Mouse (Mus musculus): Measurements from ENCODE around the gene Myo3b.

The Myo3b gene

DNA sequence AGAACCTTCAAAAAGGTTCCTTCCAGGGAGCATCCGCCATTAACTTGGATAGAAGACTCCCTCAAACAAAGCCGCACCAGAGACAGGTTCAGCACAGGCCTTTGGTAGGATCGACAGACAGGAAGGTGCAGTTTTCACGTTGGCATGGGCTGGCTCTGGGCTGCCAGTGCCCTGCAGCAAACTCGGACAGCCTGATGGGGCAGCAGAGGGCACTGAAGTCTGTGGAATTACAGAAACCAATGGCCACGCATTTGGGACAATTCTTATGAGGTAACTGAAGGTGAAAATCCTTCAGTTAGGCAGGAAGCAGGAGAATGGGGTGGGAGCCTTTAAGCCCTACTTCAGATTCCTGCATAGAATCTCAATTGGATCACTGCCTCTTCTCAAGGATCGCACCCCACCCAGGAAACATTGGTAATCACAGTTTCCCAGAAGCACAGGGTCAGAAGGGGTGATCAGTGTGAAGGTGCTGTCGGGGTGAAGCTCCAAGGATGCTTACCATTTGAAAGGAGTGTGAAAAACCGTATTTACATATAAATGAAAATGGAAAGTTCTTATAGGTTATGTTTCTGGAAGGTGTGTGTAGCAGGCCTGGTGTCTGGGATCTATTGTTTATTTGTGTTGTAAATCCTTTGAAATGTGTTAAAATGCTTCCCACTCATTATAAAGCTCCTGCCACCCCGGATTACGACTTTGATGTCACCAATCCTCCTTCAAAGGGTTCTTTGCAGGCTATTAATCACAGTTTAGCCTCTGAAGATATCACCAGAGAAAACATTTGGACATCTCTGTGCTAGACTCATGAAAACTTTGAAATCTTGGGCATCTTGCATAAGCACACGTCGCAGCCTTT, 239.7 kb downstream of the Myo3b start:
- DNase-seq (ENCODE audit: low spot score in 2 of 2) = no peak

GRCm38 (mm10) chr2:70284109-70284508, 245.2 kb downstream of the Myo3b start:
- DNase-seq (ENCODE audit: low spot score in 2 of 2) = no peak

- no peak for DNase-seq (ENCODE audit: low spot score in 2 of 2)
These were observed 252.1 kb downstream of the Myo3b start for GRCm38 (mm10) chr2:70291063-70291462.

- no peak for DNase-seq (ENCODE audit: low spot score in 2 of 2)
These were observed 253.8 kb downstream of the Myo3b start for GRCm38 (mm10) chr2:70292776-70293175.

GRCm38 (mm10) chr2:70302905-70303304, 264.0 kb downstream of the Myo3b start:
- no peak for DNase-seq (ENCODE audit: low spot score in 2 of 2)

DNA sequence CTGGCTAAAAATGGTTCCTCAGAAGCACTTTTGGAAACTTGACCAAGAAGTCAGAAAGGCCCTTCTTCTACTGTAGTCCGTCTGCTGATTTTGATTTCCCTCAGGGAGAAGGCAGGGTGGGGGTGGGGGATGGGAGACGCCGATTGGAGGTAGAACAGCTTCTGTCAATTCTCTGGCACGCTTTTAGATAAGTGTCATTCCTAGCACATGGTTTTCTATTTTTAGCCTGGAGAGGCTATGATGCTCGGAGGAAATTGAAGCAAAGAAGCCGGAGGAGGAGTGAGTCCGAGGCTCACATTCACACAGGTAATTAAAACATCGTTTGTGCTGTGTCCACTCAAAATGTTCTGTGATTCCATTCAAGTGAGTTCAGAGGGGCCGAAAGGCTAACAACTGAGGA, 276.2 kb downstream of the Myo3b start:
- DNase-seq (ENCODE audit: low spot score in 2 of 2) = no peak

DNA sequence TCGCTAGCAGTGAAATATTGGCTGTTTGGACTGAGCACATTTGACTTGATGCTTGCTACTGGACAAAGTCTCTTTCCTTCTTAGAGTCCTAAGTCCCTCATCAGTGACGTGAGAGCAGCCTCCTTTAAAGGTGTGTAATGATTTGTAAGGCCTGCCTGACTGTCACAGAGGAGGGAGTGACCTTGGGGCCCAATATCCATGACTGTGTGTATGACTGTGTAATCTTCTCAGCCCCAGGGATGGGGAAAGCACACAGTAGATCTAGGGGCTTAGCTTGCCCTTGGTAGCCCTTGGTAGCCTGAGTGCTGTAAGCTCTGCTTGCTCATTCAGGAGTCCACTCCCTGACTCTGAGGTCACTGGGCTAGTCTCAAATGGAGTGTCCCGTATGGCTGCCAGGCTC, 276.8 kb downstream of the Myo3b start:
- no peak for DNase-seq (ENCODE audit: low spot score in 2 of 2)

- no peak for DNase-seq (ENCODE audit: low spot score in 2 of 2)
These were observed 278.9 kb downstream of the Myo3b start for GRCm38 (mm10) chr2:70317850-70318249.

DNA sequence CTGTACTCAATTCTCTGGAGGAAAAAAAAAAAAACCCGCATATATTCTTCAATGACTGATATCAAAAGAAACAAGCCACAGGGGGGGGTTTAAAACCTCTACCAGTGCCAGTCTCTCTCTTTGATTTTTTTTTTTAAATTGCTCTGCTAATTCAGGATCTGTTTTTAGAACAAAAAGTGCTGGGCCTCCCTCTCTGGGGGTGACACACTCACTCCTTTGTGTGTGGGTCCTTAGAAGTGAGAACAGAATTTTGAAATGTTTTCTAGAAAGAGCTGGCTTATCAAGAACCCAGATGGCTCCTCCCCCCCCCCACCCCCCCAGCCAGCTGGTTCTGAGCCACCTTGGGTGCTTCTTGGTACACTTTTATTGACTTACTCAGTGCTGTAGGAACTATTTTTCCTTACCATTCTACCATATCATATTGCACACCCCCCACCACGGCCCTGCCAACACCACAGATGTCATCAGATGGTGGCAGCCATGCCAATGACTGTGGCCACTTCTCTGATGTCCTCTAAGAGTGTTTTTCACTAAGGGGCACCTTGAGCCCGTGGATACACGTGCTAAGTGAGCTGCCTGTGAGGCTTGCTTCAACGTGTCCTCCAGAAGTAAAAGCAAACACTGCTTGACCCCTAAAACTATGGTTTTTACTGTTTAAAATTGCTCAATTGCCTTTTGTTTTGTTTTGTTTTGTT, 280.1 kb downstream of the Myo3b start:
- no peak for DNase-seq (ENCODE audit: low spot score in 2 of 2)

DNA sequence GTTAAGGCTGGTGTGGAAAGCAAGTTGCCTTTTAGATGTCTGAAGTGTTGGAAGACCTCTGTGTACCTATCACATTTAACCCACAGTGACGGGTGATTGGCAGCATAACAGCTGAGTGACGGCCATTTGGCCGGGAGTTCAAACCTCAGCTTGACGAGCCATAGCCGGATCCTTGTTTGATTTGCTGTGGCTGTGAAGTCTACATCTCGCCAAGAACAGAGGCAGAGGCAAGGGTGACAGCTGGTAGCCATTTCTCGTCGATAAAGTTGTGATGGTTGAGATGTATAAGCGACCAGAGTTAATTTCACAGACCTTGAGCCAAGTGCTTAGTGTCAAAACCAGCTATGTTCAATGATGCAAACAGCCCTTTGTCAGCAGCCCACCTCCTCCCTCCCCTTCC, 283.8 kb downstream of the Myo3b start:
- DNase-seq (ENCODE audit: low spot score in 2 of 2) = no peak

- DNase-seq (ENCODE audit: low spot score in 2 of 2) = no peak
These were observed 288.7 kb downstream of the Myo3b start for GRCm38 (mm10) chr2:70327602-70328001.

- DNase-seq (ENCODE audit: low spot score in 2 of 2) = no peak
These were observed 294.0 kb downstream of the Myo3b start for GRCm38 (mm10) chr2:70332905-70333304.

DNA sequence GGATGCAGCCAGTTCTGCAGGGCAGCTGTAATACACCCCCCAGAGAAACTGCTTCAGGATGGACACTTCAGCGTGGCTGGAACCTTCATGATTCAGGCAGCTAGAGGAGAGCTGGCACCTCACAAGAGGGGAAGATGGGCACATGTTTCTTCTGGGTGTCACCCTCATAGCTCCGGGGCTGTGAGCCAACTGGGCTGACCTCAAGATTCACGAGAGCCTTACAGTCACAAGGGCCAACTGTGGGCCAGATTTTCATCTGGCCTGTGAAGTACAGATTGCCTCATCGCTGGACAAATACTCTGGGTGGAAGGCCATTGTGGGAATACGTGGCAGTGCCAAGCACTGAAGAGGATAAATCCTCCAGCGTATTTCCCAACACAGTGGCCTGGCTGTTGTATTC, 294.6 kb downstream of the Myo3b start:
- DNase-seq (ENCODE audit: low spot score in 2 of 2) = no peak

DNA sequence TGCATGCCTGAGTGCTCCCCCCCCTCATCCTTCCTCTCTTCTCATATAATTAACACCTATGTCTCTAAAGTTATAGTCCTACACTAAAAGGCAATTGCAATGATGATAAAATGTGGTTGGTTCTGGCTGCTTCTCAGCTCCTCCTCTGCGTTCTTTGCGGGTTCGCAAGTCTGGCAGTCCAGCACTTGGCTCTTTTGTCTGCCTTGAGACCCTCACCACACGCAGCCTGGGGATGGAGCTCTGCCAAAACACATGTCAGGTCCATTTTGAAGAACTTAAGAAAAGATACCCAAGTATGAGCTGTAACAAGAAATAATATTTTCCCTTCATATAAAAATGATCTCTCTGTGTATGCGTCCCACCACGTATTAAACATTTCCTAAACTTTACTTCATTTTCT, 297.6 kb downstream of the Myo3b start:
- no peak for DNase-seq (ENCODE audit: low spot score in 2 of 2)

DNA sequence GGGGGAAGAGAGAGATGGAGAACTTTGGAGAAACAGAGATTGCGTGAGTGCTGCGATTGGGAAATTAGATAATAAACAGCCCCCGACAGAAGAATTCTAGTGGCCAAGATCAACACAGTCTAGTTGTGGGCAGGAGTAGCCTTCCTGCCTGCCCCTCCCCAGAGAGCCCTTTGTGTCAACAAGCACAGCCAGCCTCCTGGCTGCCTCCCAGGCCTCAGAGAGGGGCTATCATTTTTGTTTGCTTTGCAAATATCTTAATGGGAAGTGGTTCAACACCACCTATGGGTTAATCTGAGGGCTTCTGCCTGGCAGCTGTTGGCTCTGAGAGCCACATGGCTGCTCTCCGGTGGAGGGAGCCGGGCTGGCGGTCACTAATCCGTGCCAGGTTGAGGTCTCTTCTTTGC, 298.3 kb downstream of the Myo3b start:
- no peak for DNase-seq (ENCODE audit: low spot score in 2 of 2)

GRCm38 (mm10) chr2:70337869-70338268, 298.9 kb downstream of the Myo3b start:
- DNase-seq (ENCODE audit: low spot score in 2 of 2) = no peak

DNA sequence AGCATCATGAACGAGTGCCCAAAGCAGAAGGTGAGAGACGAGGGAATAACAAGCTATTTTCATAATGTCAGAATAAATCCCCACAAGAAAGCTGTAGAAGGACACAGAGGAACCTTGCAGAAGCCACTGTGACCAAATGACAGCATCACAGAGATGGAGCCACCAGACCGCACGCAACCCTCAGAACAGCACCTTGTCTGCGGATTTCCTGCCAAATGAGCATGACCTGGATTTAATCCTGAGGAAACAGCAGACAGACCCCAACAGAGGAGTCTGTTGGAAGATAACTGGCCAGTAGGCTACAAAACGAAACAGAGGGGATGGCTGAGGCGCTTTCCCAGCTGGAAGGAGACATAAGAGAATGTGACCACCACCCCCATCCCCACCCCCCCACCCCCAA, 300.1 kb downstream of the Myo3b start:
- DNase-seq (ENCODE audit: low spot score in 2 of 2) = no peak

DNA sequence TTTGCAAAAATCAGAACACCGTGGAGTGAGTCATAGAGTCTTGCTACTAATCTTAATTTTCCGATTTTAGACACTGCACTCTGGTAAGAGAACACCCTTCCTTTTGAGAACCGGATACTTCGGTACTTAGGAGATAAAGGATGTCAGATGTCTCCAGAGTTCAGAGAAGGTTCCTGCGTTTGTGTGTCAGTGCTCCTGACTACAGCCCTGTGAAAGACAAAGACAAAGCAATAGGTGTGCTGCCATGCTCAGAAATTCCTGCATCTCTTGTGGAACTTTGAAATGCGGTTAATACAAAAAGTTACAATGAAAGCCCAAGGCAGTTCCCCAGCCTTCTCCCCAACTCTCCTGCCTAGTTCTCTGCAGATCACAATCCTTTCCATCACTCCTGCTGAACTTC, 300.6 kb downstream of the Myo3b start:
- DNase-seq (ENCODE audit: low spot score in 2 of 2) = no peak

DNA sequence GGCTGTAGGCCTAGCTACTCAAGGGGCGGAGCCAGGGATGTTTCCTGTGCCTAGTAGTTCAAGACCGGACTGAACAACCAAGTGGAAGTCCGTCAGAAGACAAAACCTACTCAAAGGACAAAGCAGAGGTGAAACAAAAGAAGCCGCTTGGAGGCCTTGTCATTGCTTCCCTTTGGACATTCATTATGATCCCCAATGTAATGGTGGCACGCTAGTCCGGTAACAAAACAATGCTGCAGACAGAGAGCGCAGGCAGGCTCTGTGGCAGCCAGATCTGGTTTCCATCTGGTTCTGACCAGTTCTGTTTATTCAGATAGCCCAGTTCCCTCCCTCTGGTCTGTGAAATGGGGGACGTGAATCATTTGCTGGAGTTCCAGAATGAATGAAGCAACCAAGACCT, 301.3 kb downstream of the Myo3b start:
- no peak for DNase-seq (ENCODE audit: low spot score in 2 of 2)

DNA sequence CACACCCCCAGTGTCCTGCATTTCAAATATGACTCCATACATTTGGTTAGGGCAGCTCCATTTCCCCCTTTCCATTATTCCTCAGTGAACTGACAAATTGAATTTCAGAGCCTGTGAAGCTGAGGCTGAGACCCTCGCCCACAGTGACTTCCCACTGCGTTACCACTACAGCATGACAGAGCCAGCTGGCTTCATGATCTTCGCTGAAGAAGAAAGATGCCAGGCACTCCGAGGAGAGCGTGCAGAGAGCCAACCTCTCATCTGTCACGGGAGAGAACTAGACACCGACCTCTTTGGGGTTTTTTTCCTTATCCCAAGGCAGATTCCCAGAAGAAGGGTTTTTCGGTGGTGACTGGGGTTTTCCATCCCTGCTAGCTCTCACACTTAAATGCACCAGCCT, 306.2 kb downstream of the Myo3b start:
- no peak for DNase-seq (ENCODE audit: low spot score in 2 of 2)

DNA sequence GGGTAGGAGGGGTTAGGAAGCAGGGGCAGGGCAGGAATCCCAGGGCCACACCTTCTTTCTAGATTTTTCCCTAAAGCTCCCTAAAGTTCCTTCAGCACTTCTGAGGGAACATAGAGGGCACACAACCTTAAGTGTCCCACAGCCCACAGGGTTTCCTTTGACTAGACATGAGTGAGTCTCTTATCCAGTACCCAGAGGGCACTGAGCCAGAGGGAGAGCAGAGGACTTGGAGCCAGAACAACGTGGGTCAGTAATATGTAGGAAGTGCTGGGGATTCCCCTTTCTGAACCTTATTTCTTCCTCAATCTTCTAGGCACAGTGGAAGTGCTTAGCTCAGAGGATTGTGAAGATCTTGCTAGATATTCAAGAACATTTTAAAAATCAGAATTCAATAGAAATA, 308.6 kb downstream of the Myo3b start:
- DNase-seq (ENCODE audit: low spot score in 2 of 2) = no peak

DNA sequence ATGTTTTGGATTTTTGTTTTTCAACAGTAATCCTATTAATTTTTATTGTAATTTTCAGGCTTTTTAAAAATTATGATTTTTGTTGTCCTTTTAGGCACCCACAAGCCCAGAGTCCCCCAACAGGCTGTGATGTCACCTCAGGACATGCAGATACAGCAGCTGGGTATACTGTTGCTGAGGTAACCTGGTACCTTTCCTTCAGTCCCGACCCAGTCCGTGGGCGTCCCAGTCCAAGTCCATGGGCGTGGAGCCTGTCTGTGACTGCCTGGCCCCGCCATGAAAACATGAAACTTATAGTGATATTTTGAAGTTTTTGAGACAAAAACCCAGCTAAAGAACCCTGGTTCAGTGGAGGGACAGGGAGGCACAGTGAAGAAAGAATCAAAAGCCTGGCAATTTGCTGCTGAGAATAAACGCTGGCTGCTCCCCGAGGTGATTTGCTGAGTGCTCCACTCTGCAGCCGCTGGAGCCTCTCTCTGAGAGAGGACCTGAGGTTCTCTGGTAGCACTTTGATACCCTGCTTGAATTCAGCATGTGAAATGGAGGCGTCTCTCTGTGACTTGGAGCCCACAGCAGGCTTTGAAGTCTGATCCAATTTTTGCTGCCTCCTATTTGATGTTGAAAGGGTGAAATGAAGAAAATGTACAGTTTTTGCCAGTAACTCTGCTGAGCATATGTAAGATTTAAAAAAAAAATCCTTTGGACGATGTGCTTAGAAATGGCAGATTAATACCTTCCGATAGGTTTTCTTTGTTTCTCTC, 310.0 kb downstream of the Myo3b start:
- DNase-seq (ENCODE audit: low spot score in 2 of 2) = no peak
